In the genomic region with DNA sequence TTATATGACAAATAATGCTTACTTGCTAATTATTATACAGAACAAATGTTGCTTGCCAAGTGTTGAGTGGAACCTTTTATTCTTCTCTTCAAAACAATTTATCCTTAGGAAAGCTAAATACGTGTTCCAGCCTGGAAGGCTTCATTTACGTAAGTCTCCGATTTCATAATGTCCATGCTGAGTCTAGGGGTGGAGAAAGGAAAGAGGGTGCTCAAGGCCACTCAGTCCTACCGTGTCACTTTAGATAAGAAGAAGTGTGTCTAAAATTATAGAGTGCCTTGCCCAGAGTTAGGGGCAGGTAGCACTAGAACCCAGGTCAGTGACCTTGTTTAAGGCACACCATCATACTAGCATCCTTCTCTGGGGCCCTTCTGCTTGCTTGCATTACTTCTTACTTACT, we compare ENCODE assay signal across 19 mouse cellular contexts. TPM values are rescaled to one million over a fixed set of nuclear protein-coding genes. Genes with fewer than 3 reads are reported as not detected.
"Had no signal": no experiment of that assay in that cellular context is flagged by ENCODE, and none has a peak within 500 bp of the region (broad histone marks: within the 10 kb centered on the region; RNA-seq: fewer than 3 reads in every experiment).

No protein-coding gene starts in this region.

- H3K4me3 ChIP-seq: liver, embryonic 12.5 days; midbrain, embryonic 10.5 days; midbrain, embryonic 12.5 days; myocyte; neural tube, embryonic 13.5 days; neural tube, embryonic 15.5 days had no signal

- H3K9ac ChIP-seq: liver, embryonic 12.5 days; liver, embryonic 14.5 days; lung, embryonic 14.5 days; midbrain, embryonic 12.5 days; neural tube, embryonic 13.5 days; neural tube, embryonic 15.5 days had no signal

- H3K36me3 ChIP-seq: liver, embryonic 12.5 days; midbrain, embryonic 10.5 days; midbrain, embryonic 12.5 days; neural tube, embryonic 13.5 days; neural tube, embryonic 15.5 days had no signal

- DNase-seq: lung, embryonic 14.5 days; midbrain, embryonic 14.5 days; retina, postnatal 1 day; right cerebral cortex, adult 18-20 months; right cerebral cortex, postnatal 25 days; right cerebral cortex, postnatal 4 days; thymus, adult 18-20 months; thymus, postnatal 14 days; thymus, postnatal 36 days had no signal

- H3K4me2 ChIP-seq: liver, embryonic 12.5 days; lung, embryonic 14.5 days; midbrain, embryonic 12.5 days; neural tube, embryonic 13.5 days; neural tube, embryonic 15.5 days had no signal

- ATAC-seq: liver, embryonic 12.5 days; midbrain, embryonic 16.5 days had no signal

- H3K4me1 ChIP-seq: liver, embryonic 12.5 days had no signal

- H3K27ac ChIP-seq: liver, embryonic 12.5 days; liver, embryonic 14.5 days; midbrain, embryonic 10.5 days; midbrain, embryonic 12.5 days; neural tube, embryonic 13.5 days; neural tube, embryonic 15.5 days had no signal

- H3K9me3 ChIP-seq: liver, embryonic 12.5 days; midbrain, embryonic 10.5 days; midbrain, embryonic 12.5 days; neural tube, embryonic 13.5 days; neural tube, embryonic 15.5 days had no signal

RNA-seq across cellular contexts. Expression of gene Tnfaip8l3, which starts 5.5 kb away (rescaled TPM):
- total RNA-seq: megakaryocyte-erythroid progenitor cell, adult 5-6 weeks had no signal
- polyA plus RNA-seq: myocyte; stomach, embryonic 14.5 days had no signal
